Mouse (Mus musculus): ENCODE measurements around the gene Ifnk.

Ifnk gene

GRCm38 (mm10) chr4:35151756-35152155 lies at the start of gene Ifnk:
TSS of gene Ifnk (plus strand) at chr4:35152056.
- CTCF ChIA-PET = no interaction called here
- POLR2A ChIA-PET = interaction anchor here in 1 of 4 experiments (0.6 kb wide), 1 partner anchor 15 kb away, joined by 3 read pairs; no protein-coding TSS in a partner anchor

- ChIA-PET CTCF (no interaction called here), POLR2A (interaction anchor here in 1 of 4 experiments (0.7 to 1.6 kb wide), 2 partner anchors 16 to 206 kb away, joined by 3 to 4 read pairs; no protein-coding TSS in a partner anchor)
These were observed 46.6 kb upstream of the Ifnk start for GRCm38 (mm10) chr4:35105115-35105773.

DNA sequence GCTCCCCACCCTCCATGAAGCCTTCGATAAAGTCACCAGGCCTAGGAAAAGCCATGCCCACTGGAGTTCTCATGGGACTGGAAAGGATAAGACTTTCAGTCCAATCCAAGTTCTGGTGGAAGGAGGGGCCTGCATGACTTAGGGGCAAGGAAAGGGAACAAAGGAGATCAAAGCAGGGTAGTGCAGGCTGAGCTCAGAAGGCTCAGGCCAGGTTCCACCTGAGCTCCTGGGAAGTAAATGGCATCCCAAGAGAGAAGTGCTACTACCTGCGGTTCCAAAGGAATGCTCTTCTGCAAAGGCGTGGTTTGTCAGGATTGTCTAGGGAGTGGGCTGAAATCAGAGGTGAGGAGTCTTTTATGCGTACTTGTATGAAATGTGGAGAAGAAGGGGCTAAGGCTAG lies 39.4 kb upstream of the Ifnk start:
- CTCF ChIA-PET = interaction anchor here in 1 of 4 experiments (2.3 kb wide), 1 partner anchor 45 kb away, joined by 6 read pairs; the partner anchor contains the start of gene Mob3b
- POLR2A ChIA-PET = interaction anchor here (0.6 to 4.8 kb wide), 9 partner anchors 10 to 328 kb away, joined by 3 to 26 read pairs (median 3); partner anchors contain the start of gene Mob3b (in 2 of the 4)

- CTCF ChIA-PET = interaction anchor here in 1 of 4 experiments (2.3 kb wide), 1 partner anchor 43 kb away, joined by 6 read pairs; the partner anchor contains the start of gene Mob3b
- POLR2A ChIA-PET = interaction anchor here in 3 of 4 experiments (0.6 to 4.8 kb wide), 9 partner anchors 9 to 95 kb away, joined by 3 to 26 read pairs (median 3); partner anchors contain the start of gene Mob3b (in 1 of the 3)
These were observed 38.2 kb upstream of the Ifnk start for GRCm38 (mm10) chr4:35113516-35114248.

GRCm38 (mm10) chr4:35114950-35115349 lies 36.9 kb upstream of the Ifnk start:
- ChIA-PET CTCF (interaction anchor here in 1 of 4 experiments (1.4 kb wide), 1 partner anchor 42 kb away, joined by 5 read pairs; the partner anchor contains the start of gene Mob3b), POLR2A (interaction anchor here in 1 of 4 experiments (1.3 to 4.8 kb wide), 4 partner anchors 10 to 18 kb away, joined by 3 to 16 read pairs (median 5); no protein-coding TSS in a partner anchor)

- CTCF ChIA-PET = interaction anchor here in 2 of 4 experiments (0.6 to 1.4 kb wide), 2 partner anchors 41 to 201 kb away, joined by 3 to 5 read pairs; partner anchors contain the start of gene Mob3b (in 1 of the 2)
- POLR2A ChIA-PET = interaction anchor here in 1 of 4 experiments (1.3 to 4.8 kb wide), 3 partner anchors 9 to 16 kb away, joined by 4 to 16 read pairs (median 6); no protein-coding TSS in a partner anchor
These were observed 35.9 kb upstream of the Ifnk start for GRCm38 (mm10) chr4:35115933-35116332.

DNA sequence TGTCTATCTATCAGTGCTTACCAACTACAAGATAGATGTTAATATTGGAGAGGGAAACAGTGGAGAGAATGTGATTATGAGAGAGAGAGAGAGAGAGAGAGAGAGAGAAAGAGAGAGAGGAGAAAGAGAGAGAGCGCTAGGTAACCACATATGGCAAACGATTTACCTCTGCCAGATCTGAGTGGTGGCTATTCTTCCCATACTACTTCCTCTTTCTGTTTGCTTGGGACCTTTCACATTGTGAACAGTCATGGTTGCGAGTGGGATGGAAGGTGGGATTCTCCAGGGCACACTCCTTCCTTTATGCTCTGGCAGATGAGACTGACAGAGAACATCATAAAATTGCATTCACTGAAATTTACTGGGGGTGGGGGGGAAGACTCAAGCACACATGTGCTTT lies 34.7 kb upstream of the Ifnk start:
- ChIA-PET POLR2A (interaction anchor here in 1 of 4 experiments (0.6 to 2.4 kb wide), 3 partner anchors 18 to 63 kb away, joined by 4 to 6 read pairs (median 4); no protein-coding TSS in a partner anchor), CTCF (no interaction called here)

DNA sequence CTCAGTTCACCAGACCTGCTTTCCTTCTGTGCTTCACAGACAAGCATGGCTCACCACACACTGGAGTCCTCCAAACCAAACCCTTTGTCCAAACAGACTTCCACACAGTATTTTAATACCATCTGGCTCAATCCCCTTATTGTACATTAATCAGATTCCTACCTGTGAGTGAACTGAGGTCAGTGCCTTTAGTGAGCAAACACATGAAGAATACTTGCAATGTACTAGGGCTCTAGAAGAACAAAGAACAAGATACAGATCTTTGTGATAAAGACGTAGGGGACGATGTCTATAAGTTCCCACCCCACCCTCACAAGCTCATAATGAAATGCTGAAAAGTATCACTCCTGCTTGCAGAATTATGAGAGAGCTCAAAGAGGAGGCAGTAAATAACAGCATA lies 33.0 kb upstream of the Ifnk start:
- POLR2A ChIA-PET = no interaction called here

DNA sequence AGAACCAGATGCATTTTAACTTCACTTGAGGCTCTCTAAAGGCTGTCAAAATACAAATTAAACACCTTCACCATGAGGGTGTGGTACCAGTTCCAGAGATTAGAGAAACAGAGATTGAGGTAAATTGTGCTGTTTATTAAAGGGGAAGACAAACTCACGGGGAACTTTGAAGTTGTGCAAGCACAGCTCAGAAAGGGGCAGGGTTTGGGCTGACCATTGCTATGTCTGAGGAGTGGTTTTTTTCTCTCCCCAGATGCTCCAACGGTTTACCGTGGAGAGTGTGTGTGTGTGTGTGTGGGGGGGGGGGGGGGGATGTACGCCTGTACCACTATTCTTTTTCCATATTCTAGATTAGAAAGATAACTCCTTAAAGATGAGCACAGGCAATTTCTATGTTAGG lies 31.7 kb upstream of the Ifnk start:
- ChIA-PET POLR2A (no interaction called here), CTCF (no interaction called here)

More for the DNA sequence above, 33.0 kb upstream of the Ifnk start:
- CTCF ChIA-PET = no interaction called here

- POLR2A ChIA-PET = interaction anchor here in 3 of 4 experiments (0.7 to 1.3 kb wide), 4 partner anchors 15 to 1536 kb away, joined by 3 to 4 read pairs (median 4); no protein-coding TSS in a partner anchor
- CTCF ChIA-PET = no interaction called here
These were observed 31.3 kb upstream of the Ifnk start for GRCm38 (mm10) chr4:35120575-35120974.

- CTCF ChIA-PET = no interaction called here
These were observed 30.8 kb upstream of the Ifnk start for GRCm38 (mm10) chr4:35121060-35121459.

GRCm38 (mm10) chr4:35123087-35123486 lies 28.8 kb upstream of the Ifnk start:
- POLR2A ChIA-PET = interaction anchor here in 2 of 4 experiments (0.6 to 1.0 kb wide), 4 partner anchors 9 to 31 kb away, joined by 3 to 4 read pairs (median 4); no protein-coding TSS in a partner anchor
- CTCF ChIA-PET = interaction anchor here in 1 of 4 experiments (1.0 kb wide), 1 partner anchor 15 kb away, joined by 3 read pairs; no protein-coding TSS in a partner anchor

More at GRCm38 (mm10) chr4:35121060-35121459, 30.8 kb upstream of the Ifnk start:
- POLR2A ChIA-PET = interaction anchor here in 3 of 4 experiments (0.5 to 1.3 kb wide), 8 partner anchors 15 to 1536 kb away, joined by 3 to 5 read pairs (median 4); no protein-coding TSS in a partner anchor

DNA sequence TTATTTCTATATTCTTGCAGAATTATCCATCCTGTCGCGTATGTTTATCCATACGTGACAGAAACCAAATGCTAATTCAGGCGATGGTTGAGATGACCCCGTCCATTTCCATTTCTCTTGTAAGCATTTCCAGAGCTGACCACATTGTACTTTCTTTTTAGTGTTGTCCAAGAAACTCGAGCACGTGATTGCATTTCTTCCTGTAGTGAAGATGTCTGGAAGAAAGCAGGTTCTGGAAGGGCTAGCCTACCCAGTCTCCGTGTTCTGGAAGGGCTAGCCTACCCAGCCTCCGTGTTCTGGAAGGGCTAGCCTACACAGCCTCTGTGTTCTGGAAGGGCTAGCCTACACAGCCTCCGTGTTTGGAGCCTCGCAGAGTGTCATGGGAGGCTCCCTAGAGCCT lies 27.8 kb upstream of the Ifnk start:
- ChIA-PET CTCF (interaction anchor here in 1 of 4 experiments (0.6 kb wide), 2 partner anchors 153 to 989 kb away, joined by 3 read pairs; no protein-coding TSS in a partner anchor), POLR2A (interaction anchor here in 2 of 4 experiments (0.6 to 2.2 kb wide), 3 partner anchors 11 to 1251 kb away, joined by 5 to 8 read pairs (median 7); no protein-coding TSS in a partner anchor)

- CTCF ChIA-PET = no interaction called here
- POLR2A ChIA-PET = interaction anchor here in 3 of 4 experiments (0.6 to 2.2 kb wide), 8 partner anchors 10 to 250 kb away, joined by 3 to 7 read pairs (median 3); no protein-coding TSS in a partner anchor
These were observed 26.5 kb upstream of the Ifnk start for GRCm38 (mm10) chr4:35125299-35125777.

DNA sequence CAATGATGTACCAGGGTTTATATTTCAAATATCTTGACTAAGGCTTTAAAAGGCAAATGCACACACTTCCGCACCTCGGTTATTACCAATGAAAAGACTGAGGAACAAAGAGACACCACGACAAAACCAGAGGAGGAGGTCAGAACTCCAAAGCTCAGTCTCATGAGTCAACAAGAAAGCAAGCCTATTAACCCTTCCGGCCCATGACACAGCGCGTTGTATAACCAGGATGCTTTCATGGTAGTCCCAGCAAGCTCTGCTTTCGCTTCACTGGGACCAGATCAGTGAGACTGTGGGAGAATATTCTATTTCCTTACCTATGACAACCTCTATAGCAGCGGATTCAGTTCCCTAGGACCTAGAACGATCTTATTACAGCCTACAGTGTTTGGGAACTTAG lies 25.1 kb upstream of the Ifnk start:
- POLR2A ChIA-PET = interaction anchor here in 2 of 4 experiments (1.1 to 3.0 kb wide), 3 partner anchors 13 to 62 kb away, joined by 3 to 16 read pairs (median 3); no protein-coding TSS in a partner anchor

GRCm38 (mm10) chr4:35127759-35128158 lies 24.1 kb upstream of the Ifnk start:
- POLR2A ChIA-PET = interaction anchor here in 2 of 4 experiments (0.5 to 3.0 kb wide), 4 partner anchors 10 to 28 kb away, joined by 3 to 16 read pairs (median 3); no protein-coding TSS in a partner anchor
- CTCF ChIA-PET = no interaction called here

More for the DNA sequence above, 25.1 kb upstream of the Ifnk start:
- CTCF ChIA-PET = interaction anchor here in 1 of 4 experiments (0.6 kb wide), 1 partner anchor 30 kb away, joined by 3 read pairs; the partner anchor contains the start of gene Mob3b

DNA sequence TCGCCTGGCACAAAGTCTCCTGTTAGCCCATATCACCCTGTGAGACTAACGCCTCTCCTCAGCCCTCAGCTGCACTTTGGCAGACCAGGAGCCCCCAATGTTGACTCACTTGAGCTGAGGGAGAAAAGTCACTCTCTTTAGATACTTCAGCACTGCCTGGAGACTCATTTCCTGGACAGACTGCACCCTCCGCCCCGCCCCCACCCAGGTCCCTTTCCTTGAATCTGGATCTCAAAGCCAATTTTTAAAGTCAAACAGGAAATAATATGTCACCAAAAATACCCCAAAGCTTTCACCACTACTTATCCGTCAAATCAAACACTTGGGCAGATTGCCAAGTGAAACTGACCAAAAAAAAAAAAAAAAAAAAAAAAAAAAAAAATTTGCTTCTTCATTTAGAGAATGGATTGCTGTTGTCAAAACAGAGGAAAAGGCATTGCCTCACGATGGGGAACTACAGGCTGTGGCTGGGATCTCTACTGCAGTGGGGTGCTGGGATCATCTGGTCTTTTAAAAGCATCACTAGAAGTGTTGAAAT lies 21.4 kb upstream of the Ifnk start:
- ChIA-PET CTCF (no interaction called here), POLR2A (no interaction called here)

GRCm38 (mm10) chr4:35131592-35131991 lies 20.3 kb upstream of the Ifnk start:
- CTCF ChIA-PET = interaction anchor here in 1 of 4 experiments (1.3 kb wide), 1 partner anchor 26 kb away, joined by 3 read pairs; the partner anchor contains the start of gene Mob3b
- POLR2A ChIA-PET = interaction anchor here in 1 of 4 experiments (1.4 kb wide), 1 partner anchor 17 kb away, joined by 3 read pairs; no protein-coding TSS in a partner anchor

All from embryonic stem cell, embryonic (primary cell).